Mouse (Mus musculus) thymus, postnatal 14 days (tissue): ENCODE data around the gene S1pr5.
"Not testable (repeated sequence)": the region's sequence is repeated elsewhere in the genome, so short reads cannot be mapped to it uniquely, and the experiment has no call there.

ENCODE experiments used
- DNase-seq: peaks from one replicate; pipeline ENCODE4 v3.0.0; 2021

S1pr5 gene

GRCm38 (mm10) chr9:21265611-21266010 lies 17.4 kb upstream of the S1pr5 start:
- DNase-seq: no peak

GRCm38 (mm10) chr9:21265000-21265561 lies 16.8 kb upstream of the S1pr5 start, which contains the start of gene Atg4d:
TSS of gene Atg4d (plus strand) at chr9:21265293.
- DNase-seq: peak; percentile 96

- no peak for DNase-seq
Measured at GRCm38 (mm10) chr9:21264272-21264999, 16.2 kb upstream of the S1pr5 start.

- DNase-seq: no peak
Measured at GRCm38 (mm10) chr9:21261831-21262230, 13.6 kb upstream of the S1pr5 start.

GRCm38 (mm10) chr9:21260491-21261040 lies 12.3 kb upstream of the S1pr5 start:
- DNase-seq: no peak

- not testable (repeated sequence) for DNase-seq
Measured at GRCm38 (mm10) chr9:21256349-21256748, 8.1 kb upstream of the S1pr5 start.

GRCm38 (mm10) chr9:21254690-21255089 lies 6.4 kb upstream of the S1pr5 start:
- no peak for DNase-seq

GRCm38 (mm10) chr9:21251116-21251735 lies 3.0 kb upstream of the S1pr5 start:
- DNase-seq: no peak

GRCm38 (mm10) chr9:21250509-21250908 lies 2.3 kb upstream of the S1pr5 start:
- DNase-seq: no peak

GRCm38 (mm10) chr9:21249629-21250508 lies 1.6 kb upstream of the S1pr5 start:
- no peak for DNase-seq

GRCm38 (mm10) chr9:21246342-21246741 lies 1.9 kb downstream of the S1pr5 start:
- DNase-seq: no peak

- no peak for DNase-seq
Measured at GRCm38 (mm10) chr9:21245113-21245487, 3.1 kb downstream of the S1pr5 start.

- DNase-seq: no peak
Measured at GRCm38 (mm10) chr9:21244428-21245112, 3.7 kb downstream of the S1pr5 start.

- DNase-seq: no peak
Measured at GRCm38 (mm10) chr9:21243826-21244427, 4.3 kb downstream of the S1pr5 start.

- peak; percentile 91 for DNase-seq
Measured at GRCm38 (mm10) chr9:21241343-21241742, 6.9 kb downstream of the S1pr5 start.

- DNase-seq: no peak
Measured at GRCm38 (mm10) chr9:21239465-21239848, 8.8 kb downstream of the S1pr5 start.

GRCm38 (mm10) chr9:21238733-21239464 lies 9.3 kb downstream of the S1pr5 start, which contains the start of gene Keap1:
TSS of gene Keap1 (minus strand) at chr9:21239361.
- DNase-seq: peak; percentile 94

- no peak for DNase-seq
Measured at GRCm38 (mm10) chr9:21238004-21238732, 10.1 kb downstream of the S1pr5 start.

GRCm38 (mm10) chr9:21237368-21238003 lies 10.8 kb downstream of the S1pr5 start:
- peak; percentile 64 for DNase-seq

- no peak for DNase-seq
Measured at GRCm38 (mm10) chr9:21236991-21237367, 11.3 kb downstream of the S1pr5 start.
